In the genomic region with DNA sequence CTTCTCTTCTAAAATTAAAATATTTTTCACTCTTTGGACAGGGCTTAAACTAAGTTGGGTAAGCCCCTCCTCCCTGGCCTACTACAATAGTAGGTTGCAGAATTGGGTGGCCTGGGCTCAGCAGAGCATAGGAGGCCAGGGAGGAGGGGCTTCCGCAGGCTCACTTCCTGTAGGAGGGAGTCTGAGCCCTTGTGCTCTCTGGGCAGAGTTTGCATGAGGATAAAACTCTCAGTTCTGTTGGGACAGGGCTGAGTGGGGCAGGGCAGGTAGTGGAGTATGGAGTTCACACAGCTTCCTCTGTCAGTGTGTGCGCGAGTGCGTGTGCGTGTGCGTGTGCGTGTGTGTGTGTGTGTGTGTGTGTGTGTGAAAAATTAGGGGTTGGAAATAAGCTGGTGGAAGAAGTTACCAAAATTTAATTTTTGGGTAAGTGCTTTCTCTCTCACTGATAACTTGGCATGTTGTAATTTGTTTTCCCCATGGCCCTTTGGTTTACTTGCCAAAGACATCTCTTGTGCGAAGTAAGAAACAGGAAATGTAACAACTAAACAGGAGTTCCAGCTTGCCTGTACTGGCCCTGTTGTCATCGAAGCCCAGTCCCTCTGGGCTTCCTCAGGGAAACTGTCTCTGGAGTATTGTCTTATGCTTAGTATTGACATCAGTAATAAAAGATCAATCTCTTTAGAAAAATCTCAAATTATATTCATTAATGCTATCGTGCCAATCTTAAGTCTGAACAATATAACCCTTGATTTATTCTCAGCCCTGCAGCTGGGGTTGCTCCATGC, we compare ENCODE assay signal across 11 mouse cellular contexts. TPM values are rescaled to one million over a fixed set of nuclear protein-coding genes. Genes with fewer than 3 reads are reported as not detected.
DNase-seq lines count a peak whose midpoint lies in the region; ATAC-seq lines count a peak whose summit lies in the region.
"Had no signal": no experiment of that assay in that cellular context is flagged by ENCODE, and none has a peak within 500 bp of the region (broad histone marks: within the 10 kb centered on the region; RNA-seq: fewer than 3 reads in every experiment).

No protein-coding gene starts in this region.

- H3K4me3 ChIP-seq in hindbrain, embryonic 10.5 days = no peak overlapping the region
- no peak overlapping the region for H3K4me3 ChIP-seq in midbrain, embryonic 11.5 days (ENCODE audit: low read depth, low read length)

- H3K4me1 ChIP-seq in hindbrain, embryonic 10.5 days (replicated peaks) = 0 out of 2 replicates have a peak, but pooled peaks cover 2% of the 10 kb centered on the region
- no peaks in the 10 kb centered on the region for H3K4me1 ChIP-seq in midbrain, embryonic 11.5 days (ENCODE audit: control insufficient read depth, insufficient read depth, low read length)

- no peaks in the 10 kb centered on the region for H3K9me3 ChIP-seq in hindbrain, embryonic 10.5 days
- no peaks in the 10 kb centered on the region for H3K9me3 ChIP-seq in midbrain, embryonic 11.5 days (ENCODE audit: control insufficient read depth, low read length)

- peak; percentile 21 to 48 for DNase-seq in heart, adult 18-20 months
- no peak for DNase-seq in heart, adult 9 months (ENCODE audit: low spot score in 2 of 2)
- peak; percentile 13 to 38 for DNase-seq in kidney, postnatal 36 days
- DNase-seq in skeletal muscle tissue, adult 2 months (ENCODE audit: low read depth, low spot score) = peak; percentile 10
- DNase-seq in hindbrain, embryonic 10.5 days (ENCODE audit: low spot score) = no peak
- no peak for DNase-seq in cerebellum, postnatal 36 days
- no peak for DNase-seq in midbrain, embryonic 11.5 days (ENCODE audit: low spot score, missing footprints)
- DNase-seq: adrenal gland, postnatal 36 days; right cerebral cortex, postnatal 25 days had no signal

- peaks cover 81% of the 10 kb centered on the region for H3K36me3 ChIP-seq in hindbrain, embryonic 10.5 days
- no peaks in the 10 kb centered on the region for H3K36me3 ChIP-seq in midbrain, embryonic 11.5 days (ENCODE audit: control insufficient read depth, insufficient read depth, low read length)

- H3K4me2 ChIP-seq in midbrain, embryonic 11.5 days = no peak overlapping the region

- peak; percentile 95 for ATAC-seq in CD4-positive, CD25-positive, alpha-beta regulatory T cell, adult 4 months
- ATAC-seq in midbrain, embryonic 11.5 days (ENCODE audit: low FRiP score) = no peak
- ATAC-seq: hindbrain, postnatal 0 days had no signal

- WGBS in hindbrain, embryonic 10.5 days = 91% methylated on average over 10 of the region's 10 CpGs
- WGBS in midbrain, embryonic 11.5 days = 92% methylated on average over 10 of the region's 10 CpGs

- H3K9ac ChIP-seq in midbrain, embryonic 11.5 days (ENCODE audit: low read length) = no peak overlapping the region

- no peak overlapping the region for H3K27ac ChIP-seq in hindbrain, embryonic 10.5 days
- H3K27ac ChIP-seq in midbrain, embryonic 11.5 days (ENCODE audit: low read depth, low read length) = no peak overlapping the region
- H3K27ac ChIP-seq: hindbrain, postnatal 0 days had no signal

- no peaks in the 10 kb centered on the region for H3K27me3 ChIP-seq in hindbrain, embryonic 10.5 days (ENCODE audit: insufficient read depth, poor library complexity, severe bottlenecking)
- no peaks in the 10 kb centered on the region for H3K27me3 ChIP-seq in midbrain, embryonic 11.5 days (ENCODE audit: control insufficient read depth, insufficient read depth, low read length)

RNA-seq across cellular contexts. Expression of gene Hivep1, which starts 9.2 kb away (rescaled TPM):
- total RNA-seq in heart, adult 18-20 months (2021) = 10 to 100 TPM; 23.8 to 25.9 TPM
- 10 to 100 TPM; 13.5 to 14.0 TPM for polyA plus RNA-seq in CD4-positive, CD25-positive, alpha-beta regulatory T cell, adult 4 months (2017; shearing (Covaris generic))
- polyA plus RNA-seq in hindbrain, embryonic 10.5 days (2016; fragmentation: Nextera tagmentation; extraction: Ambion mirVana) = 8.6 and 8.8 TPM in 2 replicates
- polyA plus RNA-seq in midbrain, embryonic 11.5 days (2014; fragmentation: Nextera tagmentation; extraction: Ambion mirVana) = 12.0 and 12.9 TPM in 2 replicates

Comparison
In these comparisons a context has a peak if more than half of its experiments do, and no peak if none do; other contexts are left out.
1. DNase-seq: peak in heart, adult 18-20 months (2 of 2), kidney, postnatal 36 days (2 of 2) and skeletal muscle tissue, adult 2 months (single experiment); none in heart, adult 9 months (0 of 2), hindbrain, embryonic 10.5 days (single experiment), cerebellum, postnatal 36 days (0 of 2) and midbrain, embryonic 11.5 days (single experiment).